7 mouse cellular contexts compared by ENCODE assay signal in genomic region chr11:98203931-98204421, GRCm38 (mm10). TPM values are rescaled to one million over a fixed set of nuclear protein-coding genes. Genes with fewer than 3 reads are reported as not detected.
DNase-seq lines count a peak whose midpoint lies in the region; ATAC-seq and TF ChIP-seq lines count a peak whose summit lies in the region.

No protein-coding gene starts in this region.

- TF ChIP-seq EP300 in CH12.LX (IDR thresholded peaks at IDR 0.05; ENCODE audit: low read length), result no peak

- no peak for TF ChIP-seq CTCF in CH12.LX (conservative IDR thresholded peaks at IDR 0.05 in 1 of 2, IDR thresholded peaks at IDR 0.05 in 1 of 2; ENCODE audit: low read depth in 2 of 2, low read length in 2 of 2)

- dilution Hi-C loops in CH12.LX (cut with MboI; ENCODE audit: extremely low pct_ligation_motif_present, extremely low pct_unique_long_range_greater_than_20kb, low sequenced_read_pairs), result no loop called here

- TF ChIP-seq RAD21 in CH12.LX (IDR thresholded peaks at IDR 0.05; ENCODE audit: low read depth, low read length), result no peak

- no peak overlapping the region for H3K27ac ChIP-seq in CH12.LX (ENCODE audit: insufficient read depth, low read depth)
- H3K27ac ChIP-seq in forebrain, embryonic 14.5 days (ENCODE audit: low read depth, low read length), result no peak overlapping the region
- peak overlapping the region; percentile 100; the same call in 1 of the 2 replicates for H3K27ac ChIP-seq in intestine, embryonic 14.5 days (ENCODE audit: low read depth)
- peak overlapping the region; percentile 100 for H3K27ac ChIP-seq in liver, embryonic 15.5 days (replicated peaks)
- H3K27ac ChIP-seq in neural tube, embryonic 13.5 days (replicated peaks), result no peak overlapping the region; the same call in 1 of the 2 replicates

- H3K4me2 ChIP-seq in CH12.LX (ENCODE audit: insufficient read depth, low read depth, poor library complexity, severe bottlenecking), result peak overlapping the region; percentile 48
- peak overlapping the region; percentile 61 for H3K4me2 ChIP-seq in forebrain, embryonic 14.5 days (ENCODE audit: low read length)
- H3K4me2 ChIP-seq in intestine, embryonic 14.5 days (ENCODE audit: low read length), result peak overlapping the region; percentile 76
- H3K4me2 ChIP-seq in liver, embryonic 15.5 days, result peak overlapping the region; percentile 68
- peak overlapping the region; percentile 96 for H3K4me2 ChIP-seq in neural tube, embryonic 13.5 days

- peak overlapping the region; percentile 88 for H3K9ac ChIP-seq in CH12.LX (ENCODE audit: insufficient read depth, low read depth)
- H3K9ac ChIP-seq in forebrain, embryonic 14.5 days (ENCODE audit: low read length), result peak overlapping the region; percentile 93
- peak overlapping the region; percentile 99 for H3K9ac ChIP-seq in intestine, embryonic 14.5 days (ENCODE audit: low read length)
- peak overlapping the region; percentile 100 for H3K9ac ChIP-seq in liver, embryonic 15.5 days
- H3K9ac ChIP-seq in neural tube, embryonic 13.5 days, result peak overlapping the region; percentile 99

- DNase-seq in CH12.LX (ENCODE audit: extremely low read depth), result no peak
- peak; percentile 28 for DNase-seq in NIH3T3 (ENCODE audit: low read depth)
- DNase-seq in forebrain, embryonic 14.5 days (ENCODE audit: low spot score), result peak; percentile 4
- peak; percentile 58 for DNase-seq in intestine, embryonic 14.5 days (ENCODE audit: low spot score)

- H3K9me3 ChIP-seq in CH12.LX (replicated peaks; ENCODE audit: low read length), result no peaks in the 10 kb centered on the region
- no peaks in the 10 kb centered on the region for H3K9me3 ChIP-seq in forebrain, embryonic 14.5 days (replicated peaks; ENCODE audit: control insufficient read depth, low read length)
- H3K9me3 ChIP-seq in intestine, embryonic 14.5 days (ENCODE audit: control insufficient read depth, low read length), result no peaks in the 10 kb centered on the region
- H3K9me3 ChIP-seq in liver, embryonic 15.5 days (replicated peaks), result no peaks in the 10 kb centered on the region
- H3K9me3 ChIP-seq in neural tube, embryonic 13.5 days, result no peaks in the 10 kb centered on the region

- ATAC-seq in forebrain, embryonic 14.5 days, result no peak
- ATAC-seq in intestine, embryonic 14.5 days (replicated peaks; ENCODE audit: low FRiP score, low TSS enrichment, low read depth), result no peak
- no peak for ATAC-seq in liver, embryonic 15.5 days (ENCODE audit: insufficient read depth)
- ATAC-seq in neural tube, embryonic 13.5 days (ENCODE audit: low read depth), result no peak
- no peak for ATAC-seq in frontal cortex, adult (ENCODE audit: low TSS enrichment)

- peaks cover under 1 to 41% of the 10 kb centered on the region in 2 experiments; a peak in 3 of 4 replicates for H3K4me1 ChIP-seq in CH12.LX (ENCODE audit: control insufficient read depth in 1 of 2, insufficient read depth in 2 of 2)
- H3K4me1 ChIP-seq in forebrain, embryonic 14.5 days (ENCODE audit: control insufficient read depth, insufficient read depth, low read length), result peaks cover 10% of the 10 kb centered on the region
- H3K4me1 ChIP-seq in intestine, embryonic 14.5 days (replicated peaks; ENCODE audit: control insufficient read depth, insufficient read depth, low read length), result peaks cover 17% of the 10 kb centered on the region
- peaks cover 19% of the 10 kb centered on the region for H3K4me1 ChIP-seq in liver, embryonic 15.5 days (replicated peaks)
- H3K4me1 ChIP-seq in neural tube, embryonic 13.5 days (replicated peaks), result peaks cover 42% of the 10 kb centered on the region

- peak; percentile 16; the same call in 1 of the 2 replicates for TF ChIP-seq POLR2A in CH12.LX (IDR thresholded peaks at IDR 0.05; ENCODE audit: low read depth, low read length)

- peaks cover 5 to 20% of the 10 kb centered on the region in 2 experiments for H3K36me3 ChIP-seq in CH12.LX (replicated peaks in 1 of 2; ENCODE audit: control insufficient read depth in 1 of 2, insufficient read depth in 1 of 2, low read length in 1 of 2)
- H3K36me3 ChIP-seq in forebrain, embryonic 14.5 days (ENCODE audit: control insufficient read depth, insufficient read depth, low read length), result peaks cover 17% of the 10 kb centered on the region; the same call in 1 of the 2 replicates
- peaks cover 21% of the 10 kb centered on the region for H3K36me3 ChIP-seq in intestine, embryonic 14.5 days (ENCODE audit: control insufficient read depth, insufficient read depth, low read length)
- peaks cover 15% of the 10 kb centered on the region for H3K36me3 ChIP-seq in liver, embryonic 15.5 days (replicated peaks)
- peaks cover 13% of the 10 kb centered on the region for H3K36me3 ChIP-seq in neural tube, embryonic 13.5 days

- WGBS in forebrain, embryonic 14.5 days, result 0% methylated on average over 16 of the region's 16 CpGs
- 0% methylated on average over 16 of the region's 16 CpGs for WGBS in intestine, embryonic 14.5 days
- WGBS in liver, embryonic 15.5 days (ENCODE audit: insufficient replicate concordance), result 0% methylated on average over 16 of the region's 16 CpGs
- under 1% methylated on average over 16 of the region's 16 CpGs for WGBS in neural tube, embryonic 13.5 days

- H3K4me3 ChIP-seq in CH12.LX (replicated peaks in 1 of 3; ENCODE audit: low read depth in 2 of 3, low read length in 2 of 3, poor library complexity in 1 of 3), result peak overlapping the region; percentile 75 to 88 (median 86)
- H3K4me3 ChIP-seq in forebrain, embryonic 14.5 days (ENCODE audit: low read depth, low read length), result peak overlapping the region; percentile 72
- peak overlapping the region; percentile 97 for H3K4me3 ChIP-seq in intestine, embryonic 14.5 days (ENCODE audit: low read depth, low read length)
- peak overlapping the region; percentile 96 for H3K4me3 ChIP-seq in liver, embryonic 15.5 days (replicated peaks)
- peak overlapping the region; percentile 90 for H3K4me3 ChIP-seq in neural tube, embryonic 13.5 days

- no peaks in the 10 kb centered on the region for H3K27me3 ChIP-seq in CH12.LX (replicated peaks)
- H3K27me3 ChIP-seq in forebrain, embryonic 14.5 days (replicated peaks; ENCODE audit: control insufficient read depth, insufficient read depth, low read length), result no peaks in the 10 kb centered on the region
- H3K27me3 ChIP-seq in intestine, embryonic 14.5 days (replicated peaks; ENCODE audit: control insufficient read depth, insufficient read depth, low read length), result no peaks in the 10 kb centered on the region
- no peaks in the 10 kb centered on the region for H3K27me3 ChIP-seq in liver, embryonic 15.5 days
- H3K27me3 ChIP-seq in neural tube, embryonic 13.5 days, result no peaks in the 10 kb centered on the region; the same call in 1 of the 2 replicates

- in situ Hi-C loops in CH12.LX (cut with MboI; ENCODE audit: low pct_ligation_motif_present, low pct_unique_long_range_greater_than_20kb, low sequenced_read_pairs), result no loop called here

- peaks cover 50% of the 10 kb centered on the region for H3K79me2 ChIP-seq in CH12.LX (replicated peaks; ENCODE audit: control insufficient read depth, extremely low read depth, insufficient read depth, poor library complexity, severe bottlenecking)

TF ChIP-seq in CH12.LX, 34 proteins besides CTCF, POLR2A, EP300 and RAD21:
- no peak for TF ChIP-seq MAFK (IDR thresholded peaks at IDR 0.05; ENCODE audit: insufficient replicate concordance, low read length)
- no peak for TF ChIP-seq MAX (IDR thresholded peaks at IDR 0.05; ENCODE audit: low read length)
- no peak for TF ChIP-seq ELF1 (IDR thresholded peaks at IDR 0.05; ENCODE audit: low read depth, low read length)
- no peak for TF ChIP-seq USF1 (IDR thresholded peaks at IDR 0.05; ENCODE audit: low read depth, low read length)
- no peak for TF ChIP-seq BHLHE40 (IDR thresholded peaks at IDR 0.05; ENCODE audit: low read depth, low read length)
- TF ChIP-seq RCOR1 (conservative IDR thresholded peaks at IDR 0.05; ENCODE audit: low read depth, low read length), result no peak
- no peak for TF ChIP-seq PAX5 (IDR thresholded peaks at IDR 0.05; ENCODE audit: low read length)
- no peak for TF ChIP-seq TCF12 (IDR thresholded peaks at IDR 0.05; ENCODE audit: low read depth, low read length)
- no peak for TF ChIP-seq SIN3A (IDR thresholded peaks at IDR 0.05; ENCODE audit: low read length)
- TF ChIP-seq NELFE (IDR thresholded peaks at IDR 0.05; ENCODE audit: low read depth, low read length), result no peak
- TF ChIP-seq ZMIZ1 (IDR thresholded peaks at IDR 0.05; ENCODE audit: low read depth, low read length), result no peak
- TF ChIP-seq ZNF384 (IDR thresholded peaks at IDR 0.05; ENCODE audit: low read depth, low read length), result no peak

RNA-seq across cellular contexts. Expression of gene Cdk12, which starts 1.1 kb away (rescaled TPM):
- total RNA-seq in CH12.LX (2012; rRNA removed), result 29.6 and 38.2 TPM in 2 replicates
- total RNA-seq in CH12.LX (2014; rRNA removed), result 26.1 and 27.8 TPM in 2 replicates
- 39.1 and 44.1 TPM in 2 replicates for polyA plus RNA-seq in CH12.LX (2012; ENCODE audit: insufficient read length, low read depth)
- polyA plus RNA-seq in forebrain, embryonic 14.5 days (2014; fragmentation: Nextera tagmentation; extraction: Ambion mirVana), result 10.0 and 10.2 TPM in 2 replicates
- polyA plus RNA-seq in intestine, embryonic 14.5 days (2014; fragmentation: Nextera tagmentation; extraction: Ambion mirVana), result 13.9 and 14.3 TPM in 2 replicates
- 5.3 and 5.7 TPM in 2 replicates for polyA plus RNA-seq in liver, embryonic 15.5 days (2015; fragmentation: Nextera tagmentation; extraction: Ambion mirVana)
- polyA plus RNA-seq in neural tube, embryonic 13.5 days (2015; fragmentation: Nextera tagmentation; extraction: Ambion mirVana), result 9.4 and 9.6 TPM in 2 replicates

RNA-seq across cellular contexts. Expression of gene Med1, which starts 10.9 kb away (rescaled TPM):
- 28.8 and 40.8 TPM in 2 replicates for total RNA-seq in CH12.LX (2012; rRNA removed)
- total RNA-seq in CH12.LX (2014; rRNA removed), result 51.4 and 52.0 TPM in 2 replicates
- 54.7 and 58.9 TPM in 2 replicates for polyA plus RNA-seq in CH12.LX (2012; ENCODE audit: insufficient read length, low read depth)
- 54.5 and 60.6 TPM in 2 replicates for polyA plus RNA-seq in forebrain, embryonic 14.5 days (2014; fragmentation: Nextera tagmentation; extraction: Ambion mirVana)
- 57.1 and 63.2 TPM in 2 replicates for polyA plus RNA-seq in intestine, embryonic 14.5 days (2014; fragmentation: Nextera tagmentation; extraction: Ambion mirVana)
- polyA plus RNA-seq in liver, embryonic 15.5 days (2015; fragmentation: Nextera tagmentation; extraction: Ambion mirVana), result 21.1 and 21.3 TPM in 2 replicates
- polyA plus RNA-seq in neural tube, embryonic 13.5 days (2015; fragmentation: Nextera tagmentation; extraction: Ambion mirVana), result 60.1 and 66.1 TPM in 2 replicates

RNA-seq across cellular contexts. Expression of gene Fbxl20, which starts 53.8 kb away (rescaled TPM):
- total RNA-seq in CH12.LX (2012; rRNA removed), result 4.4 and 7.9 TPM in 2 replicates
- total RNA-seq in CH12.LX (2014; rRNA removed), result 4.8 and 6.4 TPM in 2 replicates
- 7.4 and 9.0 TPM in 2 replicates for polyA plus RNA-seq in CH12.LX (2012; ENCODE audit: insufficient read length, low read depth)
- polyA plus RNA-seq in forebrain, embryonic 14.5 days (2014; fragmentation: Nextera tagmentation; extraction: Ambion mirVana), result 23.0 and 27.4 TPM in 2 replicates
- 13.0 and 15.5 TPM in 2 replicates for polyA plus RNA-seq in intestine, embryonic 14.5 days (2014; fragmentation: Nextera tagmentation; extraction: Ambion mirVana)
- 6.5 and 6.9 TPM in 2 replicates for polyA plus RNA-seq in liver, embryonic 15.5 days (2015; fragmentation: Nextera tagmentation; extraction: Ambion mirVana)
- polyA plus RNA-seq in neural tube, embryonic 13.5 days (2015; fragmentation: Nextera tagmentation; extraction: Ambion mirVana), result 28.2 and 28.5 TPM in 2 replicates

Comparison
In these comparisons a context has a peak if more than half of its experiments do, and no peak if none do; other contexts are left out.
1. H3K27ac ChIP-seq: peak in intestine, embryonic 14.5 days (single experiment) and liver, embryonic 15.5 days (single experiment); none in CH12.LX (single experiment), forebrain, embryonic 14.5 days (single experiment) and neural tube, embryonic 13.5 days (single experiment).
2. Peak in every context shown above with its lines, with median percentiles within 50 percentile points of each other: H3K4me2 ChIP-seq, H3K4me3 ChIP-seq and H3K9ac ChIP-seq.